Mouse (Mus musculus) adrenal gland (tissue): Measurements from ENCODE around the gene Flvcr2.

Source experiments
- intact Hi-C: fragments of 180-260 bp; cut with DNase I; formaldehyde crosslinking; loops from one replicate; pipeline ENCODE4 v1.15.1; 2025

Gene Flvcr2

GRCm38 (mm10) chr12:85729022-85729944, 17.1 kb upstream of the Flvcr2 start:
- intact Hi-C loops = loop anchor here (5.0 kb wide), 1 partner anchor 222 kb away; no protein-coding TSS in a partner anchor

- intact Hi-C loops = loop anchor here (5.0 kb wide), 1 partner anchor 223 kb away; no protein-coding TSS in a partner anchor
Measured at GRCm38 (mm10) chr12:85729945-85730290, 16.4 kb upstream of the Flvcr2 start.

DNA sequence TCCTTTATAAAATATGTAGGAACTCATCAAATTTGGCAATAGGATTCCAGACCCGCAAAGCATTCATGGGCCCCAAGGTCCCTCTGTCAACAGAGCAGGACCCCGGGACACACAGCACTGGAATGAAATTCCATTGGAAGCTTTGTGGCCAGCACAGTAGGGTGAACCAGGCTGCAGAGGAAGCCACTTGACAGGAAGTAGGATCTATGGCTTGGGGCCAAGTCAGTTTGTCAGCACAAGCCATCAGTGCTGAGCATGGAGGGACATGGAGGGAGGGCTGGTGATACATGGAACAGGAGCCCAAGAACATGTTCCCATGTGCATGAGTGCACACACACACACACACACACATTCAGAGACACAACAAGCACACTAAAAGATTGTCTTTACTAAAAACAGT, 10.1 kb upstream of the Flvcr2 start:
- intact Hi-C loops = no loop called here

DNA sequence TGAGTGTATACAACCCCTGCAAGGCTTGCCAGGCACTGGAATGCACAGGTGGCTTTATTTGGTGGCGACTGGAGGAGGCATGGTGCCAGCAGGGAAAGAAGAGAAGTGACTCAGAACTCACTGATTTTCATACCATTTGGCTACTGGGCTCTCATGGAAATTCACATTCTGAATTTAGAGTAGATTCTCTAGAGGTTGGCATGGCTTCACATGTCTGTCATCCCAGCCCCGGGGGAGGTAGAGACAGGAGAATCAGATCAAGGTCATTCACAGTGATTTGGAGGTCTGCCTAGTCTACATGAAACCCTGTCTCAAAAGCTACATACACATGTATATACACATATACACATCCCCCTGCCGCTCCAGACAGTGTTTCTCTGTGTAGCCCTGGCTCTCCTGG, 9.4 kb upstream of the Flvcr2 start:
- intact Hi-C loops = no loop called here

DNA sequence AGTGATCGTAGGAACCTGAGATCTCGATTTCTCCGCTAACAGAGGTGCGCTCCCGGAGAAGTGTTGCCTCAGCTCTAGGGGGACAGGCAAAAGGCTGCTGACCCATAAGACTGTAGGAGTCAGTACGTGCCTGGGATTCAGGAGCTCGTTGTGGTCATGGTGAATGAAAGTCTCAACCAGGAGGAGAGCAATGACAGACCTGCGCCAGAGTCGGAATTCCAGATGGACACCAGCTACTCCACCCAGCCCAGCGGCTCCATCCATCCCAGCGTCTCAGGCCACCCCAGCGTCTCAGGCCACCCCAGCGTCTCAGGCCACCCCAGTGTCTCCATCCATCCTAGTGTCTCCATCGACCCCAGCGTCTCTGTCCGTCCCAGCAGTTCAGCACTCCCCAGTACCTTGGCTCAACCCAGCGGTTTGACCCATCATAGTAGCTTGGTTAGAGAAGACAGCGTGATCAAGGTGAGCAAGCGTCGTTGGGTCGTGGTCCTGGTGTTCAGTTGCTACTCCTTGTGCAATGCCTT, 419 bp downstream of the Flvcr2 start:
- intact Hi-C loops = loop anchor here (1.0 kb wide), 1 partner anchor 73 kb away; no protein-coding TSS in a partner anchor

DNA sequence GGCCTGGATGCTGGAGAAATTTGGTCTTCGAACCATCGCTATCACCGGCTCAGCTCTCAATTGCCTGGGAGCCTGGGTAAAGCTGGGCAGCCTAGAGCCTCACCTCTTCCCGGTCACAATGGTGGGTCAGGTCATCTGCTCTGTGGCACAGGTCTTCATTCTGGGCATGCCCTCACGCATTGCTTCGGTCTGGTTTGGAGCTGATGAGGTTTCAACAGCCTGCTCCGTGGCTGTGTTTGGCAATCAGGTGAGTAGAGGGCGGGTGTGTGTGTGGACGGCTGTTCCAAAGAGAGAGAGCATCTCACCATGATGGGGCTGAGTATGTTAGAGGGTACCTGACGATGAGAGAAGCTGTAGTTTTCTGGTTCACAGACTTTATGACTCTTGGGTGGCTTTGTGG, 1.0 kb downstream of the Flvcr2 start:
- intact Hi-C loops = no loop called here

DNA sequence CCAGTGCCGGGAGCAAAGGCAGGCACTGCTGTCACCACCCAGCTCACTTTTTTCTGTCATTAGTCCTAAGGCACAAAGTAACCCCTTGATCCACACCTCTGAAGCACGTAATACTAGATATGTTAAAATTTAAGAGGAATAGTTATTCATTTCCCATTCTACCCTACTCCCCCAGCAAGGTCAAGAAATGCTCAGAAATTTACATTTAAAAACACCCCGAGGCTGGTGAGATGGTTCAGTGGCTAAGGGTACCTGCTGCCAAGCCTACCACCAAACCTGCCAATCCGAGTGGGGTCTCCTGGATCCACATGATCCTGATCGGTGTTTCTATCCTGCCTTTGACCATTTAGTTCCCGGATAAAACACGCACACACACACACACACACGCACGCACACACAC, 3.5 kb downstream of the Flvcr2 start:
- intact Hi-C loops = no loop called here

- intact Hi-C loops = no loop called here
Measured at GRCm38 (mm10) chr12:85752116-85752515, 5.8 kb downstream of the Flvcr2 start.

GRCm38 (mm10) chr12:85753223-85753622, 6.9 kb downstream of the Flvcr2 start:
- intact Hi-C loops = no loop called here

GRCm38 (mm10) chr12:85754611-85755265, 8.4 kb downstream of the Flvcr2 start:
- intact Hi-C loops = no loop called here

- intact Hi-C loops = no loop called here
Measured at GRCm38 (mm10) chr12:85756455-85756854, 10.1 kb downstream of the Flvcr2 start.

DNA sequence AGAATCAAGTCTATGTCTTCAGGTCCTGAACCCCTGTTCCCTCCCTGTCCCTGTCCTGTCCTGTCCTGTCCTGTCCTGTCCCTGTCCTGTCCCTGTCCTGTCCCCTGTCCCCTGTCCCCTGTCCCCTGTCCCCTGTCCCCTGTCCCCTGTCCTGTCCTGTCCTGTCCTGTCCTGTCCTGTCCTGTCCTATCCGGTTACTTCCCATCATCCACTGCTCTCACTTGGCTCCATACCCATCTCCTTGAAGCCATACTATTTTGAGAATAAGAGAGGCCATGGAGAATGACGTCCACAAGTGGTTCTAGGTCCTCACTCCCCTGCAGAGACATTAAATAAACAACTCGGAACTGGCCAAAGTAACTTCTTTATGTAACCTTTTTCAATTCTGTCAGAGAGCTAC, 10.7 kb downstream of the Flvcr2 start:
- intact Hi-C loops = no loop called here

GRCm38 (mm10) chr12:85758741-85759140, 12.4 kb downstream of the Flvcr2 start:
- intact Hi-C loops = no loop called here

DNA sequence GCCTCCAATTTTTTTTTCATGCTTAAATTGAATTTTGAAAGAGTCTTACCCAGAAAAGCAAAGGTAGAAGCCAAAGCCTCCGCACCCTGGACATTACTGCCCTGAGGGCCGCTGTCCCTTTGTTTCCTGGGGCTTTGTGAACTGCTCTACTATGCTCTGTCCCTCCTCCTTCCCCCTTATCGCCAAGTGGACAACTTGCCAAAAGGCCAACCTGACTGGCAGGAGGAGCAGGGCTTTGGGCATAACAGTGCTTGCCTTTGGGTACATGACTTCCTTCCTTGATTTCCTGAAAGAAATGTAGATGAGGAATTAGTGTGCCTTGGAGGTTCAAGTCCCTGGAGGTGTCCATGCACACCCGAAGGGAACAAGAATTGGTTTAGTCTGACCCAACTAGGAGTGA, 15.1 kb downstream of the Flvcr2 start:
- intact Hi-C loops = no loop called here

DNA sequence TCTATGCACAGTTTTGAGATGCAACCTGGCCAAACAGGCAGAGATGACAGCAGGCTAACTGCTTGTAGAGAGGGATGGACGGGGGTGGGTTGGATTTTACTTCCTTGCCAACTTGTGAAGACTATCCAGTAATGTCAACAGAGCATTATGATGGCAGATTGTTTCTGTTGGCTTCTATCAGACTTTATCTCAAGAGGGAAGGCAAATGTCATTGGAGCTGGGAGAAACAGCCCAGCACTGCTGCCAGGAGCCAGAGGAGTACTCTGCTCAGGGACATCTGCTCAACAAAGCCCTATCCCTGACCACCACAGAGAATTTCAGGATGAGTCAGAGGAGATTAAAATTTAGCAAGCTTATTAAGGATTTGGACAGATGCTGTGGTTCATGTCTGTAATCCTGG, 18.3 kb downstream of the Flvcr2 start:
- intact Hi-C loops = no loop called here

DNA sequence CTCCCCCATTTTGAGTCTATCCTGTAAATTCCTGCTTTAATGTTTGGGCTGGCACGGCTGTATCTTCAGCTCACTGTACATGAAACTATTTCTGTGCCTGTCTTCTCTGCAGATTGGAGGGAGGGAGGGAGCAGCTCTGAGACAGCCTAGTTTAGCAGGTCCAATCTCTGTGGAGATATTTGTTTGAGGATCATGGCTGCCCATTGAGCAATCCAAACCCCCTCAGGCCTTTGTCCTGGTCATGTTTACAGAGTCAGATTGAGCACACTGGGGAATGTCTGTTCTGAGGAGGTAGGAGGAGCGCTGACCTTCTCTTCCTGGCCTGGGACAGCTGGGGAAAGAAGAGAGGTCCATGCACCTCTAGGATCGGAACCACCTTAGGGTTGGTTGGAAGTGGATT, 19.9 kb downstream of the Flvcr2 start:
- intact Hi-C loops = no loop called here

GRCm38 (mm10) chr12:85767750-85768149, 21.4 kb downstream of the Flvcr2 start:
- intact Hi-C loops = no loop called here

DNA sequence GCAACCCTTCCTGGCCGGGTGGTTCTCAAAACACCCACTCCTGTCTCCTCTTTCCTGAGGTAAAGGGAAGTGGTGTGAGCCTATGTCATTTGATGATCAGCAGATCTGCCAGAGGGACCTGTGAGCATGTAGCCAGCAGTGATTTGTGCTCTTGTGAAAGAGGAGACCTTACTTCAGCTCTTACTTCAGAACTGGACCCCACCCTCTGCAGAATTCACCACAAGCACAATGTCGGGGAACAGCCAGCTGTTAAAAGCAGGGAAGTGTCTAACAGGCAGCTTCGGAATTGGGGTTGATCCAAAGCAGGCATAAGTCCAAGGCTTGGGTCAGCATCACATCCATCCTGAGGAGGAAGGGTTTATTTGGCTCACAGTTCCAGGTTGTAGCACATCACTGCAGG, 25.0 kb downstream of the Flvcr2 start:
- intact Hi-C loops = no loop called here

GRCm38 (mm10) chr12:85778962-85779361, 32.6 kb downstream of the Flvcr2 start:
- intact Hi-C loops = no loop called here

DNA sequence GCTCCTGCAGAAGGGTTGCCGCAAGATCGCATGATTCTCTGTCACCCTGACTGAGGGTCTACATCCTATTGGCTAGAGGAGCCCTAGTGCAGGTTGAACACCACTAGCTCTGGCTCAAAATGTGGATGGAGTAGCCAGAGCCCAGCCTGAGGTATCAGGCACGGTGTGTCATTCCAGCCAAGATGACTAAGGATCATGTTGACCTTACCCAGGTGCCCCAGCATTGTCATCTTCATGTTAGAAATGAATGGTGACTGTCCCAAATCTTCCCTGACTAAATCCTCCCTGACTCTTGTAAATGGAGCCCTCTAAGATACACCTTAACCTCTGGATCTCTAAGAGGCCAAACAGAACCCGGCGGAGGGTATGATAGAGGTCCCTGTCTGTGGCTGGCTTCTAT, 33.4 kb downstream of the Flvcr2 start:
- intact Hi-C loops = no loop called here

DNA sequence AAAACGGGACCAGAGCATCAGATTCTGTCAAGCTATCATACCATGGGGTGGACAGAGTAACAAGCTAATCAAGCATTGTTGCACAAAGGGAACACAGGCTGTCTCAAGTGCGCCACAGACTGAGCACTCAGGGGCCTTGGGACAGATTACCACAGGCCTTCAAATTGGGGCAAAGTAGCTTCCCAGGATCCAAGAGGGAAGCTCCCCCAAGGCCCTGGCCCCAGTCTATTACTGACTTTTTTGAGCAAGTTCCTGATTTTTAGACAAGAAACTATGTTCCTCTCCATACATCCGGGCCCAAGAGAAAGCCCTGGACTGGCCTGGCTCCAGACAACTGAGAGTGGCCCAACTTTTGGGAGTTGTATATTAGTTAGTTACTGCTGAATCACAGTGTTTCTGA, 35.3 kb downstream of the Flvcr2 start:
- intact Hi-C loops = no loop called here
